Mouse (Mus musculus) small intestine, adult 2 months (tissue): ENCODE data around the gene Icam2.

Experiments
- CTCF ChIP-seq: fragments of 200-500 bp; IDR thresholded peaks from 2 replicates; pipeline ENCODE4 v1.5.1; 2012; ENCODE audit warnings: low read depth, mild to moderate bottlenecking, control low read depth, inconsistent platforms, low read length, moderate library complexity, mixed read lengths; ENCODE audit not compliant: insufficient replicate concordance, insufficient read length; ENCODE audit errors: extremely low read depth
- POLR2A ChIP-seq: fragments of 200-500 bp; IDR thresholded peaks from 2 replicates; pipeline ENCODE4 v1.6.1; 2012; ENCODE audit warnings: low read depth, mild to moderate bottlenecking, control low read depth, inconsistent platforms, low read length, moderate library complexity

GRCm38 (mm10) chr11:106412641-106413360, 24.9 kb upstream of the Icam2 start:
- TF ChIP-seq POLR2A, result no peak
- TF ChIP-seq CTCF, result no peak
